Mouse (Mus musculus) ovary, postnatal 36 days (tissue): ENCODE data around the gene Tmem95.

ENCODE experiments used
- DNase-seq: peaks from one replicate; pipeline ENCODE4 v3.0.0; 2022; ENCODE audit warnings: low spot score, mixed read lengths

Gene Tmem95

DNA sequence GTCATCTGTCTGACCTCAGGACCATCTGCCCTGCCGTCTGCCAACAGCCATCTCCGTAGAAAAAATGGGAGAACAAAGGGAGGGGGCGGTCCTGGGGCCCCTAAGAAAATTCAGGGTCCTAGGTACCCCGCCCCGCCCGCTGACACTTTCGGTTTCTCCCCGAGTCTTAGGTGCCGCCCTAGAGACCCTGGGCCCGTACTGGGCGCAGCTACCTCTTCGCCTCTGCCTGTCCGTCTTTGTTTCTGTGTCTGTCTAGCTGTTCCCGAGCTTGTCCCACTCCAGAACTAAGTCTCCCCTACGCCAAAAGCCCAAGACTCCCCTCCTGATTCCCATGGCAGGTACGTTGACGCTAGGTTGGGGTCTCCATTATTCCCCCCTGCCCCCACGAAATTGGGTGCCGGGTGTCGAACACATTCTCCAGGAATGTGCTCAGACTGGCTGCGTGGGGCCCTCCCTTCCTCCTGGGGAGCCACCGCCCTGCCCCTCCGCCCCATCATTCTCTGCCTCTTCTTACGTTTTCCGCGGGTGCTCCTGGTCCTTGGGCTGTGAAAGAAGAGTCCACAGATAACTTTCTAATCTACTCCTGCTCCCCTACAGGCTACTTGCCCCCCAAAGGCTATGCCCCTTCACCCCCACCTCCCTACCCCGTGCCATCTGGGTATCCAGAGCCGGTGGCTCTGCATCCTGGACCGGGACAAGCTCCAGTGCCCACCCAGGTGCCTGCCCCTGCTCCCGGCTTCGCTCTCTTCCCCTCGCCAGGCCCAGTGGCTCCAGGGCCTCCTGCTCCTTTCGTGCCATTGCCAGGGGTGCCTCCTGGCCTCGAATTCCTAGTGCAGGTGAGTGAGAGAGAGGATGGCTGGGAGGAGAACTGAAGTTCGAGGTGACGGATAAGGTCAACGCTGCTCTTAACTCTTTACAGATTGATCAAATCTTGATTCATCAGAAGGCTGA lies 30.8 kb downstream of the Tmem95 start:
- DNase-seq, result peak; percentile 30

- peak; percentile 94 for DNase-seq
Observed at GRCm38 (mm10) chr11:69846198-69846680, 31.6 kb downstream of the Tmem95 start, which contains the start of gene Plscr3. TSS of gene Plscr3 (plus strand) at chr11:69846376.

DNA sequence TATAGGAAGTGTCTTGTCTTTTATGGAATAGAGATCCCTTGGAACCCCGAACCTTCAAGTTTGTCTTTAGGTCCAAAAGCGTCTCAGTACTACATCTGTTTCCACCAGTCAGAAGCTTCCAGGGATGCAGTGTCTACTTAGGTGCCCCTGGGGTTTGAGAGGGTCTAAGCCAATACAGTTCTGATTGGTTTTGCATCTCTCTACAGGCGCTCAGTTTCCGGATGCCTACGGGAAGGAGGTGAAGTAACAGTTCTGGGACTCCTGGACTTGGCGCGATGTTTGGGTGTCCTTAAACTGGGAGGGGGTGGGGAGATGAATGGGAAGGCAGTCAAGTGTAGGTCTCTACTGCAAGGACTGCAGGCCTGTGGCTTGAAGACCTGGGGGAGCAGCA lies 39.1 kb downstream of the Tmem95 start:
- no peak for DNase-seq

- peak; percentile 92 for DNase-seq
Observed at GRCm38 (mm10) chr11:69837952-69838713, 39.7 kb downstream of the Tmem95 start, which contains the start of gene Tmem256. TSS of gene Tmem256 (plus strand) at chr11:69838514.

GRCm38 (mm10) chr11:69837604-69837951 lies 40.2 kb downstream of the Tmem95 start, which contains the start of gene Nlgn2:
TSS of gene Nlgn2 (minus strand) at chr11:69837784.
- no peak for DNase-seq

DNA sequence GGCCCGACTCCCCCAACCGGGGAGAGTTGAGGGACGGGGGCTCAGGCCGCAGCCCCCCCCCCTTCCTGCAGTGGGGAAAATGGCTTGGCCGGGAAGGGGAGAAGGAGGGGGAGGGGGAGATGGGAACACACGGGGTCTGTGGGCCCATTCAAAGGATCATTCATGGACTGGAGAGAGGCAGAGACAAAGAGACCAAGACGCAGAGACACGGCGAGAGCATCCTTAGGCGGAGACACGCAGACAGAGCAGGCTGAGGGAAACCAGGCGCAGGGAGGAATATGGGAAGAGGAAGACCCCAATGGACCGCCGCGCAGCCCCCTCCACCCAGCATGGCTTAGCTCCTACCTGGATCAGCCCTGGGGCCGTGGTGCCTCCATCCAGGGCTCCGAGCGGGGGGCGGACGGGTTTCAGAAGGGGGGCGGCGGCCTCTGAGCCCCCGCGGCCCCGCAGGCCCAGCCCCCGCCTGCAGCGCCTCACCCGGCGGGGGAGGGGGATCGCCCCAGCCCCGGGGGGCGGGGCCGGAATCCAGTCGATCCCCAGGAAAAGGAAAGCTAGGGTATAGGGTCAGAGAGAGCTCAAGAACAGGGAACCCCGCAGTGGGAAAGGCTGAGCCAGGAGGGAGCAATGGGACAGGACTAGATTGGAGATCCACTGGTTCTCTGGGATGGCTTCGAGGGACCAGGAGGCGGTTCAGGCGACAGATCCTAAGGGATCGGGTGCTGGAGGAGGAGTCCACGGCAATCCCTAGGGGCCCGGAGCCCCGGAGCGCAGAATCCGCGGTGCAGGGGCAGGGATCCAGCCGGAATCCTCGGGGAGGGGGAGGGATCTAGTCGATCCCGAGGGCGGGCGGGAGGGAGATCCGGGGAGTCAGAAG lies 40.9 kb downstream of the Tmem95 start:
- peak; percentile 47 for DNase-seq

- DNase-seq, result no peak
Observed at GRCm38 (mm10) chr11:69835966-69836335, 41.9 kb downstream of the Tmem95 start.

GRCm38 (mm10) chr11:69835326-69835965 lies 42.4 kb downstream of the Tmem95 start:
- DNase-seq, result no peak

- peak; percentile 59 for DNase-seq
Observed at GRCm38 (mm10) chr11:69834001-69834549, 43.7 kb downstream of the Tmem95 start.

DNA sequence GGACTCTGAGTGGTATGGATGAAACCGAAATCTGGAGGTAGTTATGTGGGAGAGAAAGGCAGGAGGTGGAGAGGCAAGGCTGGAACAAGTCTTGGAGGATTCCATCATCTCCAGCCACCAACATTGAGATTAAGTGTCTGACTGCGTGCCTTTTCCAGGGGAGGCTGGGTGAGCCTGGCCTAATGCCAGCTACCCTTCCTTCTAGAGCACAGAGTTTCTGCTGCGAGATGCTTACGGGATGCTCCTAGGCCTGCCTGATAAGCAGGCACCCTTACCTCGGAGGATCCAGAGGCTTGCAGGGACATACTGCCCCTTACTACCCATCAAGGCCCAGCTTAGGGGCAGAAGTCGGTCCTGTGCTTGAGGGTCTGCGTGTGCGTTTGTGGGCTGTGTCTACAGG lies 44.3 kb downstream of the Tmem95 start:
- no peak for DNase-seq

DNA sequence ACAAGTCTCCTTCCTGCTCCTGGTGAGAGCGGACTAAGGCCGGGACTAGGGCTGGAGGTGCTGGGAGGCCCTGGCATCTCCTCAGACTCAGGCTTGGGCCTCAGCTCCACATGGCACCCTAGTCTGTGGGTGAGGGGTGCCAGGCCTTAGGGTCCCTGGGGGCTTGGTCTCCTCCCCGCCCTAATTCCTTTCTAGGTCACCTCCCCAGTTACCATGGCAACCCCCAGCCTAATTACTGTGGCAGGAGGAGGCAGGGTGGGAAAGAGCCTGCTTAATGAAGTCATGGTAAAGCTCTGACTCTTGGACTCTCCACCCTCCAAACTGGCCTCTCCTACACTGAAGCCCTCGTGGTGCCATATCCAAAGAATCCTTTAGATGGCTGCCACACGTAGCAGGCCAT lies 49.0 kb downstream of the Tmem95 start:
- no peak for DNase-seq
